Mouse (Mus musculus) ES-E14 (cell line): ENCODE measurements around the gene Aunip.

Experiments used
- MAFK ChIP-seq: IDR thresholded peaks from 2 replicates; pipeline ENCODE4 v1.6.1; 2014; ENCODE audit warnings: mild to moderate bottlenecking, low read depth, low read length, inconsistent platforms; ENCODE audit not compliant: insufficient read depth
- ZC3H11A ChIP-seq: IDR thresholded peaks from 2 replicates; pipeline ENCODE4 v1.6.1; 2012; ENCODE audit warnings: low read depth, mild to moderate bottlenecking, inconsistent platforms, low read length, borderline replicate concordance

DNA sequence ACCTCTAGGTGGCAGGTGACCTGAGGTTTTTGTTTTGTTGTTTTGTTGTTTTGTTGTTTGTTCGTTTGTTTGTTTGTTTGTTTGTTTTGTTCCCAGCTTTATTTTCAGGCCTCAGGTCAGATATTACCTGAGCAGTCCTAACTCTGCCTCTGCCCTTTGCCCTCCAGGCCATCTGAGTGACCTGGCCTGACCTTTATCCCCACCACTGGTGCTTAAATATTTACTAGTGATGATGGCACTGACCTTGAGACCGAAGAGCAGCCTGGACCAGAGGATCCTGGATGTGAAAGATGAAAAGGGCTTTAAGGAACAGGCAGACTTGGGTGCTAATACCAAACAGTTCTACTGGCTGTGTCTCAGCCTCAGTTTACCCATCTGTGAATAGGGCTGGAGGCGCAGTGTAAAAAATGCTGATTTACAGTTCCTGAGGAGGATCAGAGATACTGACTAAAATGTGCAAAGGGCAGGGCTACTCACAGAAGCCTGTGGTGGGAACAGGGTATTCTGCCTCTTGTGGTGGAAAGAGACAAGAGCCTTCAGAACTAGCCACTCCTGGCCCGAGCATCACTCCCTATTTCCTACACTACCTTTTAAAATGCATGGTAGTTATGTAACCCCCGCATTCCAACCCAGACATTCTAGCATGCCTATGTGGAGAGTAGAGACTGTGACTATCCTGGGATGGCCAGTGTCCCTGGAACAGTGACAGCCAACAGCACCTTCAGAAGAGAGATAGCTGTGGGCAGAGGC lies 25.5 kb upstream of the Aunip start:
- TF ChIP-seq ZC3H11A, result no peak
- TF ChIP-seq MAFK, result no peak
